Mouse (Mus musculus): ENCODE measurements around the gene Gli3. TPM values are rescaled to one million over a fixed set of nuclear protein-coding genes. Genes with fewer than 3 reads are reported as not detected.

Gli3 gene
- polyA plus RNA-seq, 1 experiment from 2014 or later: 4.8 TPM

GRCm38 (mm10) chr13:15714331-15714725 lies 251.3 kb downstream of the Gli3 start:
- H3K9ac ChIP-seq: no peak overlapping the region
- H3K36me3 ChIP-seq: no peaks in the 10 kb centered on the region
- H3K4me1 ChIP-seq (replicated peaks): peaks cover 9% of the 10 kb centered on the region; the same call in 1 of the 2 replicates
- no peaks in the 10 kb centered on the region for H3K9me3 ChIP-seq
- no peak overlapping the region for H3K4me3 ChIP-seq
- WGBS: 25% methylated on average over 4 of the region's 4 CpGs
- ATAC-seq (ENCODE audit: low read depth): no peak
- H3K4me2 ChIP-seq: no peak overlapping the region
- H3K27ac ChIP-seq (replicated peaks): no peak overlapping the region
- no peaks in the 10 kb centered on the region for H3K27me3 ChIP-seq

- H3K4me2 ChIP-seq: no peak overlapping the region
- H3K27ac ChIP-seq (replicated peaks): no peak overlapping the region
- H3K4me3 ChIP-seq: no peak overlapping the region
- no peak overlapping the region for H3K9ac ChIP-seq
- H3K27me3 ChIP-seq: no peaks in the 10 kb centered on the region
- H3K4me1 ChIP-seq (replicated peaks): peaks cover 9% of the 10 kb centered on the region; the same call in 1 of the 2 replicates
- peak; percentile 80 for ATAC-seq (ENCODE audit: low read depth)
- 17% methylated on average over 8 of the region's 8 CpGs for WGBS
- no peaks in the 10 kb centered on the region for H3K36me3 ChIP-seq
- H3K9me3 ChIP-seq: no peaks in the 10 kb centered on the region
Observed at GRCm38 (mm10) chr13:15714726-15715437, 251.8 kb downstream of the Gli3 start.

- no peaks in the 10 kb centered on the region for H3K27me3 ChIP-seq
- WGBS: 85% methylated on average over 1 of the region's 1 CpGs
- H3K27ac ChIP-seq (replicated peaks): no peak overlapping the region
- H3K9me3 ChIP-seq: no peaks in the 10 kb centered on the region
- H3K36me3 ChIP-seq: peaks cover 31% of the 10 kb centered on the region
- no peak overlapping the region for H3K4me3 ChIP-seq
- no peak for ATAC-seq (ENCODE audit: low read depth)
- no peaks in the 10 kb centered on the region for H3K4me1 ChIP-seq (replicated peaks)
- H3K4me2 ChIP-seq: no peak overlapping the region
- no peak overlapping the region for H3K9ac ChIP-seq
Observed at GRCm38 (mm10) chr13:15721446-15721845, 258.4 kb downstream of the Gli3 start.

- Histone ChIP-seq H3K9ac (no peak overlapping the region), H3K4me3 (no peak overlapping the region), H3K27ac (replicated peaks) (no peak overlapping the region), H3K36me3 (peaks cover 33% of the 10 kb centered on the region), H3K4me1 (replicated peaks) (no peaks in the 10 kb centered on the region), H3K9me3 (no peaks in the 10 kb centered on the region), H3K27me3 (no peaks in the 10 kb centered on the region), H3K4me2 (no peak overlapping the region)
- no peak for ATAC-seq (ENCODE audit: low read depth)
- 89% methylated on average over 1 of the region's 1 CpGs for WGBS
Observed at GRCm38 (mm10) chr13:15722766-15723379, 259.8 kb downstream of the Gli3 start.

GRCm38 (mm10) chr13:15724723-15725122 lies 261.7 kb downstream of the Gli3 start:
- 96% methylated on average over 10 of the region's 10 CpGs for WGBS
- no peak overlapping the region for H3K4me3 ChIP-seq
- H3K4me2 ChIP-seq: no peak overlapping the region
- no peaks in the 10 kb centered on the region for H3K27me3 ChIP-seq
- H3K4me1 ChIP-seq (replicated peaks): no peaks in the 10 kb centered on the region
- H3K9ac ChIP-seq: no peak overlapping the region
- no peak overlapping the region for H3K27ac ChIP-seq (replicated peaks)
- ATAC-seq (ENCODE audit: low read depth): no peak
- peaks cover 40% of the 10 kb centered on the region for H3K36me3 ChIP-seq
- no peaks in the 10 kb centered on the region for H3K9me3 ChIP-seq

GRCm38 (mm10) chr13:15741771-15742170 lies 278.7 kb downstream of the Gli3 start:
- Histone ChIP-seq H3K27ac (replicated peaks) (0 out of 2 replicates have a peak overlapping the region, but pooled peaks have one; percentile 23), H3K9me3 (no peaks in the 10 kb centered on the region), H3K4me3 (no peak overlapping the region), H3K4me1 (replicated peaks) (no peaks in the 10 kb centered on the region), H3K36me3 (no peaks in the 10 kb centered on the region), H3K4me2 (no peak overlapping the region), H3K27me3 (no peaks in the 10 kb centered on the region), H3K9ac (no peak overlapping the region)
- peak; percentile 86 for ATAC-seq (ENCODE audit: low read depth)
- 56% methylated on average over 1 of the region's 1 CpGs for WGBS

- Histone ChIP-seq H3K27me3 (no peaks in the 10 kb centered on the region), H3K4me1 (replicated peaks) (no peaks in the 10 kb centered on the region), H3K36me3 (no peaks in the 10 kb centered on the region), H3K4me3 (no peak overlapping the region), H3K9ac (no peak overlapping the region), H3K9me3 (no peaks in the 10 kb centered on the region), H3K27ac (replicated peaks) (no peak overlapping the region), H3K4me2 (no peak overlapping the region)
- WGBS: 91% methylated on average over 3 of the region's 3 CpGs
- ATAC-seq (ENCODE audit: low read depth): no peak
Observed at GRCm38 (mm10) chr13:15742308-15742707, 279.3 kb downstream of the Gli3 start.

GRCm38 (mm10) chr13:15742777-15743176 lies 279.7 kb downstream of the Gli3 start:
- no peak overlapping the region for H3K27ac ChIP-seq (replicated peaks)
- H3K4me1 ChIP-seq (replicated peaks): no peaks in the 10 kb centered on the region
- no peak overlapping the region for H3K4me2 ChIP-seq
- H3K9me3 ChIP-seq: no peaks in the 10 kb centered on the region
- no peak overlapping the region for H3K4me3 ChIP-seq
- H3K27me3 ChIP-seq: no peaks in the 10 kb centered on the region
- no peak for ATAC-seq (ENCODE audit: low read depth)
- no peak overlapping the region for H3K9ac ChIP-seq
- H3K36me3 ChIP-seq: no peaks in the 10 kb centered on the region
- WGBS: 68% methylated on average over 4 of the region's 4 CpGs

GRCm38 (mm10) chr13:15758835-15759632 lies 296.0 kb downstream of the Gli3 start:
- WGBS: 4% methylated on average over 38 of the region's 38 CpGs
- no peaks in the 10 kb centered on the region for H3K9me3 ChIP-seq
- peaks cover 18% of the 10 kb centered on the region for H3K4me1 ChIP-seq (replicated peaks)
- H3K36me3 ChIP-seq: no peaks in the 10 kb centered on the region
- peak overlapping the region; percentile 44 for H3K4me3 ChIP-seq
- peak; percentile 93 for ATAC-seq (ENCODE audit: low read depth)
- peak overlapping the region; percentile 91 for H3K27ac ChIP-seq (replicated peaks)
- H3K4me2 ChIP-seq: peak overlapping the region; percentile 61
- no peaks in the 10 kb centered on the region; the same call in 1 of the 2 replicates for H3K27me3 ChIP-seq
- peak overlapping the region; percentile 79 for H3K9ac ChIP-seq

- Histone ChIP-seq H3K27me3 (no peaks in the 10 kb centered on the region; the same call in 1 of the 2 replicates), H3K9me3 (no peaks in the 10 kb centered on the region), H3K4me1 (replicated peaks) (peaks cover 18% of the 10 kb centered on the region), H3K9ac (peak overlapping the region; percentile 79), H3K27ac (replicated peaks) (peak overlapping the region; percentile 91), H3K36me3 (no peaks in the 10 kb centered on the region), H3K4me3 (peak overlapping the region; percentile 44), H3K4me2 (peak overlapping the region; percentile 61)
- peak; percentile 38 for ATAC-seq (ENCODE audit: low read depth)
- 16% methylated on average over 10 of the region's 10 CpGs for WGBS
Observed at GRCm38 (mm10) chr13:15759633-15760441, 296.8 kb downstream of the Gli3 start.

GRCm38 (mm10) chr13:15762291-15762690 lies 299.3 kb downstream of the Gli3 start:
- Histone ChIP-seq H3K9ac (no peak overlapping the region), H3K9me3 (no peaks in the 10 kb centered on the region), H3K4me1 (replicated peaks) (peaks cover 18% of the 10 kb centered on the region), H3K4me2 (no peak overlapping the region), H3K27ac (replicated peaks) (no peak overlapping the region), H3K27me3 (no peaks in the 10 kb centered on the region; the same call in 1 of the 2 replicates), H3K4me3 (no peak overlapping the region), H3K36me3 (no peaks in the 10 kb centered on the region)
- no peak for ATAC-seq (ENCODE audit: low read depth)
- 86% methylated on average over 4 of the region's 4 CpGs for WGBS

Measured in neural tube, embryonic 13.5 days (tissue).